Mouse (Mus musculus) right cerebral cortex, postnatal 4 days (tissue): Measurements from ENCODE around the gene Hmox1.

ENCODE experiments used
- DNase-seq: peaks from one replicate; pipeline ENCODE4 v3.0.0-alpha.2; 2022

Hmox1 gene

GRCm38 (mm10) chr8:75090781-75091365 lies 2.5 kb upstream of the Hmox1 start:
- no peak for DNase-seq

- DNase-seq: no peak
Measured at GRCm38 (mm10) chr8:75102956-75103355, 9.5 kb downstream of the Hmox1 start.

GRCm38 (mm10) chr8:75103376-75103878 lies 10.0 kb downstream of the Hmox1 start:
- DNase-seq: no peak

GRCm38 (mm10) chr8:75108527-75109235 lies 15.3 kb downstream of the Hmox1 start:
- DNase-seq: peak; percentile 77

- DNase-seq: peak; percentile 97
Measured at GRCm38 (mm10) chr8:75109236-75109967, 16.0 kb downstream of the Hmox1 start, which contains the start of gene Mcm5. Gene Mcm5 (plus strand): TSS chr8:75109569.

- no peak for DNase-seq
Measured at GRCm38 (mm10) chr8:75110093-75110492, 16.7 kb downstream of the Hmox1 start.

- no peak for DNase-seq
Measured at GRCm38 (mm10) chr8:75118505-75118904, 25.1 kb downstream of the Hmox1 start.

GRCm38 (mm10) chr8:75119287-75119686 lies 25.9 kb downstream of the Hmox1 start:
- DNase-seq: no peak

GRCm38 (mm10) chr8:75119747-75120146 lies 26.3 kb downstream of the Hmox1 start:
- DNase-seq: no peak

- DNase-seq: no peak
Measured at GRCm38 (mm10) chr8:75127406-75127805, 34.0 kb downstream of the Hmox1 start.

- DNase-seq: peak; percentile 45
Measured at GRCm38 (mm10) chr8:75132485-75132884, 39.1 kb downstream of the Hmox1 start.

GRCm38 (mm10) chr8:75133399-75133798 lies 40.0 kb downstream of the Hmox1 start:
- DNase-seq: no peak

GRCm38 (mm10) chr8:75134603-75135391 lies 41.4 kb downstream of the Hmox1 start:
- DNase-seq: peak; percentile 13

GRCm38 (mm10) chr8:75135756-75136155 lies 42.3 kb downstream of the Hmox1 start:
- DNase-seq: no peak

GRCm38 (mm10) chr8:75136256-75136655 lies 42.8 kb downstream of the Hmox1 start:
- no peak for DNase-seq

- peak; percentile 4 for DNase-seq
Measured at GRCm38 (mm10) chr8:75137536-75137935, 44.1 kb downstream of the Hmox1 start.
